Mouse (Mus musculus): ENCODE measurements around the gene Tenm4. TPM values are rescaled to one million over a fixed set of nuclear protein-coding genes. Genes with fewer than 3 reads are reported as not detected.

Gene Tenm4
- polyA plus RNA-seq, 1 experiment from 2014 or later = 14.3 TPM

DNA sequence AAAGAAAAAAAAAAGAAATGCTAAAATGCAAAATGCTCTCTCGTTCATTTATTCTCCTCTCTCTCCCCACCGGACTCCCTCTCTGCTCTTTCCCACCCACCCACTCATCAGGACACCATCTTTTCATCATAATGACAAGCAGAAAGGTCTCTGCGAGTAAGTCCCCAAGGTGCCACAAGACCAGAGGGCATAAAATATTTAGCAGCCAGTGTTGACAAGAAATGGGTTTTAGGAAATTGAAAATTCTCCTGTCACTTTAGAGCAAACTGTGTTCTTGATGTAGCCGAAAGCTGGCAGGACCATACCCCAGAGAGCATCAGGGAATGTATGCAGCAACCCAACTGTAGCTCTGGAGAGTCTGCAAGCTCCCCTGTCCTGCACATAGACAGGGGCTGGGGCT, 700.0 kb downstream of the Tenm4 start:
- Histone ChIP-seq H3K27ac (ENCODE audit: low read length) (no peak overlapping the region), H3K36me3 (ENCODE audit: control insufficient read depth, insufficient read depth, low read length) (no peaks in the 10 kb centered on the region), H3K4me3 (ENCODE audit: low read length) (no peak overlapping the region), H3K9me3 (ENCODE audit: control insufficient read depth, low read length) (no peaks in the 10 kb centered on the region), H3K27me3 (replicated peaks; ENCODE audit: control insufficient read depth, insufficient read depth, low read length) (no peaks in the 10 kb centered on the region), H3K9ac (ENCODE audit: low read depth, low read length) (no peak overlapping the region), H3K4me1 (ENCODE audit: control insufficient read depth, insufficient read depth, low read length) (no peaks in the 10 kb centered on the region), H3K4me2 (ENCODE audit: low read depth, low read length) (no peak overlapping the region)
- no peak for ATAC-seq
- 81% methylated on average over 4 of the region's 4 CpGs for WGBS

- no peak overlapping the region for H3K4me3 ChIP-seq (ENCODE audit: low read length)
- no peaks in the 10 kb centered on the region for H3K27me3 ChIP-seq (replicated peaks; ENCODE audit: control insufficient read depth, insufficient read depth, low read length)
- no peak overlapping the region for H3K27ac ChIP-seq (ENCODE audit: low read length)
- no peaks in the 10 kb centered on the region for H3K36me3 ChIP-seq (ENCODE audit: control insufficient read depth, insufficient read depth, low read length)
- no peak overlapping the region for H3K9ac ChIP-seq (ENCODE audit: low read depth, low read length)
- 72% methylated on average over 7 of the region's 7 CpGs for WGBS
- no peaks in the 10 kb centered on the region for H3K9me3 ChIP-seq (ENCODE audit: control insufficient read depth, low read length)
- H3K4me1 ChIP-seq (ENCODE audit: control insufficient read depth, insufficient read depth, low read length) = no peaks in the 10 kb centered on the region
- ATAC-seq = no peak
- H3K4me2 ChIP-seq (ENCODE audit: low read depth, low read length) = no peak overlapping the region
Measured at GRCm38 (mm10) chr7:96878511-96879276, 707.6 kb downstream of the Tenm4 start.

- Histone ChIP-seq H3K36me3 (ENCODE audit: control insufficient read depth, insufficient read depth, low read length) (no peaks in the 10 kb centered on the region), H3K9me3 (ENCODE audit: control insufficient read depth, low read length) (no peaks in the 10 kb centered on the region), H3K27ac (ENCODE audit: low read length) (no peak overlapping the region), H3K9ac (ENCODE audit: low read depth, low read length) (no peak overlapping the region), H3K4me2 (ENCODE audit: low read depth, low read length) (no peak overlapping the region), H3K4me3 (ENCODE audit: low read length) (no peak overlapping the region), H3K27me3 (replicated peaks; ENCODE audit: control insufficient read depth, insufficient read depth, low read length) (no peaks in the 10 kb centered on the region), H3K4me1 (ENCODE audit: control insufficient read depth, insufficient read depth, low read length) (no peaks in the 10 kb centered on the region)
- no peak for ATAC-seq
- 90% methylated on average over 6 of the region's 6 CpGs for WGBS
Measured at GRCm38 (mm10) chr7:96879593-96879992, 708.5 kb downstream of the Tenm4 start.

DNA sequence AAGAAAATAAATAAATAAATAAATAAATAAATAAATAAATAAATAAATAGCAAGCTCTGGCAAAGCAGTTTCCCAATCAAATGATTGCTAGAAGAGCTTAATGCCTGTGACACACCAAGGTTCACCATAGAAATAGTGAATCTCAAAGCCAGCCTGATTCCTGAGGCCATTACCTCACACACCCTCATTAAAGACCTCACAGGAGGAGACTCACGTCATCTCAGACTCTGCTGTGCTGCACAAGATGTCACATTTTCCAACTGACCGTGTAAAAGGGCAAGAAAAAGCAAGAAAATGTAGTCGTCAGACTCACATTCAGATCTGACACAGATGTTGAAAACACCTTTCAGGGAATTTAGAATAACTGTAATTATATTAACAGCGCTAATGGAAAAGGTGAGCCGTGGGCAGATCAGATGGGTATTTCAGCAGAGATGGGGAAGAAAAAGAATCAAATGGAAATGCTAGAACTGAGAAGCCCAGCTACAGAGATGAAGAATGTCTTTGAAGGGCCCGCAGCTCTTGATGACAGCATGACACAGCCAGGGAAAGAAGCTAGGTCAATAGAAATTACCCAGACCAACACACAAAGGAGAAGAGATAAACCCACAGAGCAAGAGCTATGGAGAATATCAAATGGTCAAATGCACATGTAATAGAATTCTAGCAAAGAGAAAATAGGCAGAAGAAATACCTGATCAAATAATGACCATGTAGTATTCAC, 709.3 kb downstream of the Tenm4 start:
- H3K27ac ChIP-seq (ENCODE audit: low read length) = no peak overlapping the region
- ATAC-seq = no peak
- WGBS = 86% methylated on average over 6 of the region's 6 CpGs
- H3K4me1 ChIP-seq (ENCODE audit: control insufficient read depth, insufficient read depth, low read length) = no peaks in the 10 kb centered on the region
- H3K36me3 ChIP-seq (ENCODE audit: control insufficient read depth, insufficient read depth, low read length) = no peaks in the 10 kb centered on the region
- H3K4me2 ChIP-seq (ENCODE audit: low read depth, low read length) = no peak overlapping the region
- H3K27me3 ChIP-seq (replicated peaks; ENCODE audit: control insufficient read depth, insufficient read depth, low read length) = no peaks in the 10 kb centered on the region
- no peak overlapping the region for H3K4me3 ChIP-seq (ENCODE audit: low read length)
- H3K9ac ChIP-seq (ENCODE audit: low read depth, low read length) = no peak overlapping the region
- no peaks in the 10 kb centered on the region for H3K9me3 ChIP-seq (ENCODE audit: control insufficient read depth, low read length)

GRCm38 (mm10) chr7:96883297-96883696, 712.3 kb downstream of the Tenm4 start:
- no peaks in the 10 kb centered on the region for H3K4me1 ChIP-seq (ENCODE audit: control insufficient read depth, insufficient read depth, low read length)
- no peak for ATAC-seq
- no peaks in the 10 kb centered on the region for H3K36me3 ChIP-seq (ENCODE audit: control insufficient read depth, insufficient read depth, low read length)
- WGBS = 85% methylated on average over 3 of the region's 3 CpGs
- no peaks in the 10 kb centered on the region for H3K9me3 ChIP-seq (ENCODE audit: control insufficient read depth, low read length)
- no peak overlapping the region for H3K4me2 ChIP-seq (ENCODE audit: low read depth, low read length)
- no peak overlapping the region for H3K9ac ChIP-seq (ENCODE audit: low read depth, low read length)
- no peak overlapping the region for H3K27ac ChIP-seq (ENCODE audit: low read length)
- no peak overlapping the region for H3K4me3 ChIP-seq (ENCODE audit: low read length)
- no peaks in the 10 kb centered on the region for H3K27me3 ChIP-seq (replicated peaks; ENCODE audit: control insufficient read depth, insufficient read depth, low read length)

GRCm38 (mm10) chr7:96887088-96887654, 716.1 kb downstream of the Tenm4 start:
- ATAC-seq = no peak
- H3K27ac ChIP-seq (ENCODE audit: low read length) = no peak overlapping the region
- H3K9me3 ChIP-seq (ENCODE audit: control insufficient read depth, low read length) = no peaks in the 10 kb centered on the region
- H3K9ac ChIP-seq (ENCODE audit: low read depth, low read length) = no peak overlapping the region
- H3K4me3 ChIP-seq (ENCODE audit: low read length) = no peak overlapping the region
- no peaks in the 10 kb centered on the region for H3K27me3 ChIP-seq (replicated peaks; ENCODE audit: control insufficient read depth, insufficient read depth, low read length)
- H3K4me2 ChIP-seq (ENCODE audit: low read depth, low read length) = no peak overlapping the region
- 84% methylated on average over 18 of the region's 18 CpGs for WGBS
- no peaks in the 10 kb centered on the region for H3K36me3 ChIP-seq (ENCODE audit: control insufficient read depth, insufficient read depth, low read length)
- H3K4me1 ChIP-seq (ENCODE audit: control insufficient read depth, insufficient read depth, low read length) = no peaks in the 10 kb centered on the region

GRCm38 (mm10) chr7:96889061-96890034, 718.3 kb downstream of the Tenm4 start:
- no peak for ATAC-seq

DNA sequence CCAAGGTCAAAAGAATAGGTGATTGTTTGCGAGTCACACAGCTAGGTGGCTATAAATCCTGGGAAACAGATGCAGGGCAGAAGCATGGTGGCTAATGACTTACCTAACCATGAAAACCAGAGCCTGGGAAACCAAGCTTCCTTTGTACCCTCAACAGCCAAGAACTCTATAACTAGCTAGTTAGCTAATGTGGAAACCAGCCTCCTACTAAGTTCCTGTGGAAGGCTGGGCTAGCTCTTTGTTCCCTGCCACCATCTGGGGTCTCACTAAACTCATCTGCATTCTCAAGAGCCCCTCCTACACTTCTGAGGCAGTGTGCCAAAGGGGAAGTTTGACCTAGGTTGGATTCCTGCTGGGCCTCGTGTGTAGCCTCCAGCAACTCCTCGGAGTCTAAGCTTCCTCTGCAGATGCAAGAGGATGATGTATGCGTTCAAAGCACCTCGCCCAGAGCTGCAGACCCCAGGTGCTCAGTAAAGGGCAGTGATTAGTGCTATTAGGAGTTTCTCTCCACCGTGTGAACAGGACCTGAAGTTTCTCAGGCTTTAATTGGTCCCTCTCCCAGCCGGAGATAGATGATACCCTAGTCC, 719.1 kb downstream of the Tenm4 start:
- no peak overlapping the region for H3K9ac ChIP-seq (ENCODE audit: low read depth, low read length)
- H3K4me3 ChIP-seq (ENCODE audit: low read length) = no peak overlapping the region
- no peak overlapping the region for H3K4me2 ChIP-seq (ENCODE audit: low read depth, low read length)
- no peaks in the 10 kb centered on the region for H3K4me1 ChIP-seq (ENCODE audit: control insufficient read depth, insufficient read depth, low read length)
- 44% methylated on average over 7 of the region's 7 CpGs for WGBS
- no peak for ATAC-seq
- no peak overlapping the region for H3K27ac ChIP-seq (ENCODE audit: low read length)
- peaks cover 3% of the 10 kb centered on the region for H3K36me3 ChIP-seq (ENCODE audit: control insufficient read depth, insufficient read depth, low read length)
- H3K27me3 ChIP-seq (replicated peaks; ENCODE audit: control insufficient read depth, insufficient read depth, low read length) = no peaks in the 10 kb centered on the region
- no peaks in the 10 kb centered on the region for H3K9me3 ChIP-seq (ENCODE audit: control insufficient read depth, low read length)

More at GRCm38 (mm10) chr7:96889061-96890034, 718.3 kb downstream of the Tenm4 start:
- Histone ChIP-seq H3K27ac (ENCODE audit: low read length) (no peak overlapping the region), H3K36me3 (ENCODE audit: control insufficient read depth, insufficient read depth, low read length) (no peaks in the 10 kb centered on the region), H3K9me3 (ENCODE audit: control insufficient read depth, low read length) (no peaks in the 10 kb centered on the region), H3K9ac (ENCODE audit: low read depth, low read length) (no peak overlapping the region), H3K4me2 (ENCODE audit: low read depth, low read length) (no peak overlapping the region), H3K4me3 (ENCODE audit: low read length) (no peak overlapping the region), H3K4me1 (ENCODE audit: control insufficient read depth, insufficient read depth, low read length) (no peaks in the 10 kb centered on the region), H3K27me3 (replicated peaks; ENCODE audit: control insufficient read depth, insufficient read depth, low read length) (no peaks in the 10 kb centered on the region)
- 86% methylated on average over 18 of the region's 18 CpGs for WGBS

Measured in intestine, embryonic 16.5 days (tissue).